Mouse (Mus musculus) left cerebral cortex, adult 6 months (tissue): ENCODE measurements around the gene Polrmt. TPM values are rescaled to one million over a fixed set of nuclear protein-coding genes. Genes with fewer than 3 reads are reported as not detected.

Experiments
- long read RNA-seq, 2 experiments: library from polyadenylated mRNA; unstranded; transcript quantifications; one replicate each; pipeline ENCODE4 v2.0.0; 2019 to 2020
- polyA plus RNA-seq: library from polyadenylated mRNA; unstranded; fragments of <200 nt; fragmentation: Nextera tagmentation; gene quantifications from 2 replicates; pipeline ENCODE4 v1.2.3, GENCODE M21; 2021

Polrmt gene
- polyA plus RNA-seq, result 16.1 and 23.3 TPM in 2 replicates
- long read RNA-seq, experiment 1, transcript Polrmt-201 (21 exons, 3,755 nt), result major isoform, 53 of 80 reads
- long read RNA-seq, experiment 1, partial matches to known transcripts, result 8 of 80 reads
- long read RNA-seq, experiment 1, other reads (novel, unspliced or antisense), result 17 of 80 reads
- long read RNA-seq, experiment 2, partial matches to known transcripts, result 9 of 13 reads
- long read RNA-seq, experiment 2, other reads (novel, unspliced or antisense), result 2 of 13 reads

GRCm38 (mm10) chr10:79745898-79746773 is at the start of gene Polrmt:
Polrmt (minus strand) TSS chr10:79746581.

GRCm38 (mm10) chr10:79793051-79793737 is 46.8 kb upstream of the Polrmt start, which contains the start of gene Palm:
Palm (plus strand) TSS chr10:79793572.

GRCm38 (mm10) chr10:79790861-79791260 is 44.5 kb upstream of the Polrmt start, which contains the start of gene Prss57:
Prss57 (minus strand) TSS chr10:79790961.

GRCm38 (mm10) chr10:79777103-79777531 is 30.7 kb upstream of the Polrmt start, which contains the start of gene Fstl3:
Fstl3 (plus strand) TSS chr10:79777272.

GRCm38 (mm10) chr10:79766508-79767325 is 20.3 kb upstream of the Polrmt start, which contains the start of gene Rnf126:
Rnf126 (minus strand) TSS chr10:79766952.

GRCm38 (mm10) chr10:79754856-79755516 is 8.6 kb upstream of the Polrmt start, which contains the start of gene Fgf22:
Fgf22 (plus strand) TSS chr10:79755076.

GRCm38 (mm10) chr10:79716254-79716987 is 30.0 kb downstream of the Polrmt start, which contains the start of gene Hcn2:
Hcn2 (plus strand) TSS chr10:79716634.

GRCm38 (mm10) chr10:79704065-79704969 is 42.1 kb downstream of the Polrmt start, which contains the start of gene Bsg:
Bsg (plus strand) TSS chr10:79704491.

GRCm38 (mm10) chr10:79688720-79689119 is 57.7 kb downstream of the Polrmt start, which contains the start of gene Gzmm:
Gzmm (plus strand) TSS chr10:79689020.

Other genes starting within 250 kb of the Polrmt start
- gene Plpp2, start 212.8 kb downstream of the Polrmt start, polyA plus RNA-seq, result 6.0 and 8.3 TPM in 2 replicates
- gene Mier2, start 191.4 kb downstream of the Polrmt start, polyA plus RNA-seq, result 23.5 and 23.7 TPM in 2 replicates
- gene Theg, start 159.2 kb downstream of the Polrmt start, polyA plus RNA-seq, result 1.4 and 2.3 TPM in 2 replicates
- gene C2cd4c, start 132.6 kb downstream of the Polrmt start, polyA plus RNA-seq, result 0.83 and 1.3 TPM in 2 replicates
- gene Shc2, start 108.7 kb downstream of the Polrmt start, polyA plus RNA-seq, result 2.0 and 14.5 TPM in 2 replicates
- gene Odf3l2, start 100.8 kb downstream of the Polrmt start, polyA plus RNA-seq, result 0.27 and 0.31 TPM in 2 replicates
- gene Madcam1, start 82.0 kb downstream of the Polrmt start, polyA plus RNA-seq, result not detected in 2 replicates
- 153 and 198 TPM in 2 replicates for gene Tpgs1, start 77.2 kb downstream of the Polrmt start, polyA plus RNA-seq
- gene Cdc34, start 64.4 kb downstream of the Polrmt start, polyA plus RNA-seq, result 20.2 and 34.0 TPM in 2 replicates
- 0.33 and 0.59 TPM in 2 replicates for gene Gzmm, start 57.6 kb downstream of the Polrmt start, polyA plus RNA-seq
- gene Bsg, start 42.1 kb downstream of the Polrmt start, polyA plus RNA-seq, result 1,192 and 1,209 TPM in 2 replicates
- 2.8 and 11.0 TPM in 2 replicates for gene Hcn2, start 29.9 kb downstream of the Polrmt start, polyA plus RNA-seq
- 5.9 and 7.2 TPM in 2 replicates for gene Fgf22, start 8.5 kb upstream of the Polrmt start, polyA plus RNA-seq
- gene Rnf126, start 20.4 kb upstream of the Polrmt start, polyA plus RNA-seq, result 8.2 and 82.8 TPM in 2 replicates
- 1.2 and 1.8 TPM in 2 replicates for gene Fstl3, start 30.7 kb upstream of the Polrmt start, polyA plus RNA-seq
- 1.1 and 2.3 TPM in 2 replicates for gene Prss57, start 44.4 kb upstream of the Polrmt start, polyA plus RNA-seq
- 53.6 and 165 TPM in 2 replicates for gene Palm, start 47.0 kb upstream of the Polrmt start, polyA plus RNA-seq
- gene Misp, start 74.4 kb upstream of the Polrmt start, polyA plus RNA-seq, result 0.13 and 0.25 TPM in 2 replicates
- 15.2 and 16.7 TPM in 2 replicates for gene Ptbp1, start 107.8 kb upstream of the Polrmt start, polyA plus RNA-seq
- gene Prtn3, start 127.9 kb upstream of the Polrmt start, polyA plus RNA-seq, result 5.8 and 7.2 TPM in 2 replicates
- gene Plppr3, start 128.1 kb upstream of the Polrmt start, polyA plus RNA-seq, result 33.9 and 47.5 TPM in 2 replicates
- gene Elane, start 139.7 kb upstream of the Polrmt start, polyA plus RNA-seq, result not detected in 2 replicates
- gene Cfd, start 144.3 kb upstream of the Polrmt start, polyA plus RNA-seq, result not detected in 2 replicates
- gene Med16, start 162.3 kb upstream of the Polrmt start, polyA plus RNA-seq, result 30.8 and 51.7 TPM in 2 replicates
- not detected in 2 replicates for gene Gm26602, start 164.3 kb upstream of the Polrmt start, polyA plus RNA-seq
- gene Kiss1r, start 170.4 kb upstream of the Polrmt start, polyA plus RNA-seq, result 4.6 and 5.7 TPM in 2 replicates
- 220 and 307 TPM in 2 replicates for gene R3hdm4, start 174.6 kb upstream of the Polrmt start, polyA plus RNA-seq
- gene Arid3a, start 180.5 kb upstream of the Polrmt start, polyA plus RNA-seq, result 1.3 and 1.9 TPM in 2 replicates
- 71.4 and 97.3 TPM in 2 replicates for gene Wdr18, start 213.6 kb upstream of the Polrmt start, polyA plus RNA-seq
- 0.11 and 0.25 TPM in 2 replicates for gene Grin3b, start 224.1 kb upstream of the Polrmt start, polyA plus RNA-seq
- 15.5 and 16.3 TPM in 2 replicates for gene Tmem259, start 237.7 kb upstream of the Polrmt start, polyA plus RNA-seq
- 9.0 and 11.4 TPM in 2 replicates for gene Cnn2, start 242.0 kb upstream of the Polrmt start, polyA plus RNA-seq
- gene Abca7, start 249.9 kb upstream of the Polrmt start, polyA plus RNA-seq, result 1.4 and 1.5 TPM in 2 replicates